Mouse (Mus musculus) stomach, embryonic 16.5 days (tissue): ENCODE measurements around the gene Abhd5. TPM values are rescaled to one million over a fixed set of nuclear protein-coding genes. Genes with fewer than 3 reads are reported as not detected.

Source experiments
- ATAC-seq: fragments of 200-750 bp; cut with Nextera tagmentation; 2 replicates; pipeline ENCODE4 v1.8.0; 2017; ENCODE audit warnings: moderate number of reproducible peaks, moderate TSS enrichment; ENCODE audit not compliant: insufficient read depth, low FRiP score
- H3K27ac ChIP-seq: fragments of 300-500 bp; sonication (generic); 2 replicates; pipeline ENCODE4 v1.5.1; 2014; ENCODE audit warnings: low read length
- H3K27me3 ChIP-seq: fragments of 300-500 bp; sonication (generic); 2 replicates; pipeline ENCODE4 v1.6.1; 2014; ENCODE audit warnings: low read length, control low read depth, mixed read lengths; ENCODE audit not compliant: control insufficient read depth, insufficient read depth
- H3K36me3 ChIP-seq: fragments of 300-500 bp; sonication (generic); 2 replicates; pipeline ENCODE4 v1.6.1; 2014; ENCODE audit warnings: low read length; ENCODE audit not compliant: control insufficient read depth, insufficient read depth
- H3K4me1 ChIP-seq: fragments of 300-500 bp; sonication (generic); 2 replicates; pipeline ENCODE4 v1.6.1; 2014; ENCODE audit warnings: low read length, control low read depth, mixed read lengths; ENCODE audit not compliant: control insufficient read depth, insufficient read depth
- H3K4me2 ChIP-seq: fragments of 300-500 bp; sonication (generic); 2 replicates; pipeline ENCODE4 v1.6.1; 2014; ENCODE audit warnings: low read depth, low read length, mixed read lengths
- H3K4me3 ChIP-seq: fragments of 300-500 bp; sonication (generic); replicated peaks from 2 replicates; pipeline ENCODE4 v1.5.1; 2014; ENCODE audit warnings: mild to moderate bottlenecking, low read length
- H3K9ac ChIP-seq: fragments of 300-500 bp; sonication (generic); 2 replicates; pipeline ENCODE4 v1.6.1; 2014; ENCODE audit warnings: low read length
- H3K9me3 ChIP-seq: fragments of 300-500 bp; sonication (generic); replicated peaks from 2 replicates; pipeline ENCODE4 v1.6.1; 2016; ENCODE audit warnings: low read length, control low read depth; ENCODE audit not compliant: control insufficient read depth
- WGBS: fragments of 180-500 bp; shearing (Covaris S2); extraction: QIAGEN DNeasy Blood & Tissue Kit; methylation state at CpG from one replicate; pipeline ENCODE4 v1.1.7; 2014; 5-methylcytosine and 5-hydroxymethylcytosine counted together
- polyA plus RNA-seq: library from polyadenylated mRNA; unstranded; fragments of >200 nt; fragmentation: Nextera tagmentation; extraction: Ambion mirVana; gene quantifications from 2 replicates; pipeline ENCODE4 v1.2.1, GENCODE M21; 2015

The Abhd5 gene
- polyA plus RNA-seq, 1 experiment from 2014 or later, result 27.8 TPM

- Histone ChIP-seq H3K4me1 (no peaks in the 10 kb centered on the region), H3K9ac (no peak overlapping the region), H3K4me3 (no peak overlapping the region), H3K4me2 (no peak overlapping the region), H3K27me3 (no peaks in the 10 kb centered on the region), H3K36me3 (peaks cover 4% of the 10 kb centered on the region; the same call in 1 of the 2 replicates), H3K9me3 (no peaks in the 10 kb centered on the region), H3K27ac (no peak overlapping the region)
- WGBS, result 86% methylated on average over 6 of the region's 6 CpGs
- ATAC-seq, result no peak
These were observed 30.6 kb downstream of the Abhd5 start for GRCm38 (mm10) chr9:122382006-122382405.

- ATAC-seq, result no peak
- no peaks in the 10 kb centered on the region for H3K4me1 ChIP-seq
- H3K9me3 ChIP-seq, result no peaks in the 10 kb centered on the region
- no peak overlapping the region for H3K4me3 ChIP-seq
- WGBS, result 47% methylated on average over 3 of the region's 3 CpGs
- H3K9ac ChIP-seq, result no peak overlapping the region
- H3K27ac ChIP-seq, result no peak overlapping the region
- no peaks in the 10 kb centered on the region for H3K27me3 ChIP-seq
- no peak overlapping the region for H3K4me2 ChIP-seq
- H3K36me3 ChIP-seq, result no peaks in the 10 kb centered on the region
These were observed 34.6 kb downstream of the Abhd5 start for GRCm38 (mm10) chr9:122386015-122386414.

GRCm38 (mm10) chr9:122389287-122389920 lies 38.0 kb downstream of the Abhd5 start:
- no peak for ATAC-seq
- Histone ChIP-seq H3K4me2 (no peak overlapping the region), H3K27ac (no peak overlapping the region), H3K9me3 (no peaks in the 10 kb centered on the region), H3K9ac (no peak overlapping the region), H3K4me3 (no peak overlapping the region), H3K36me3 (no peaks in the 10 kb centered on the region), H3K27me3 (no peaks in the 10 kb centered on the region), H3K4me1 (no peaks in the 10 kb centered on the region)
- 69% methylated on average over 5 of the region's 5 CpGs for WGBS

GRCm38 (mm10) chr9:122395816-122396215 lies 44.4 kb downstream of the Abhd5 start:
- Histone ChIP-seq H3K36me3 (no peaks in the 10 kb centered on the region), H3K9ac (no peak overlapping the region), H3K27me3 (no peaks in the 10 kb centered on the region), H3K4me3 (no peak overlapping the region), H3K9me3 (no peaks in the 10 kb centered on the region), H3K4me1 (no peaks in the 10 kb centered on the region), H3K27ac (no peak overlapping the region), H3K4me2 (no peak overlapping the region)
- WGBS, result 73% methylated on average over 5 of the region's 5 CpGs
- ATAC-seq, result no peak

GRCm38 (mm10) chr9:122397156-122397555 lies 45.7 kb downstream of the Abhd5 start:
- WGBS, result 96% methylated on average over 1 of the region's 1 CpGs
- no peaks in the 10 kb centered on the region for H3K4me1 ChIP-seq
- no peak for ATAC-seq
- H3K27ac ChIP-seq, result no peak overlapping the region
- H3K36me3 ChIP-seq, result no peaks in the 10 kb centered on the region
- H3K4me2 ChIP-seq, result no peak overlapping the region
- no peak overlapping the region for H3K9ac ChIP-seq
- H3K27me3 ChIP-seq, result no peaks in the 10 kb centered on the region
- no peaks in the 10 kb centered on the region for H3K9me3 ChIP-seq
- no peak overlapping the region for H3K4me3 ChIP-seq

- Histone ChIP-seq H3K27me3 (no peaks in the 10 kb centered on the region), H3K27ac (no peak overlapping the region), H3K4me1 (no peaks in the 10 kb centered on the region), H3K9me3 (no peaks in the 10 kb centered on the region), H3K36me3 (no peaks in the 10 kb centered on the region), H3K9ac (no peak overlapping the region), H3K4me3 (no peak overlapping the region), H3K4me2 (no peak overlapping the region)
- WGBS, result 41% methylated on average over 7 of the region's 7 CpGs
- no peak for ATAC-seq
These were observed 47.3 kb downstream of the Abhd5 start for GRCm38 (mm10) chr9:122398746-122399145.

- Histone ChIP-seq H3K27me3 (no peaks in the 10 kb centered on the region), H3K9ac (no peak overlapping the region), H3K36me3 (no peaks in the 10 kb centered on the region), H3K4me1 (no peaks in the 10 kb centered on the region), H3K4me2 (no peak overlapping the region), H3K4me3 (no peak overlapping the region), H3K9me3 (no peaks in the 10 kb centered on the region), H3K27ac (no peak overlapping the region)
- ATAC-seq, result no peak
- 85% methylated on average over 4 of the region's 4 CpGs for WGBS
These were observed 49.8 kb downstream of the Abhd5 start for GRCm38 (mm10) chr9:122401239-122401638.

- Histone ChIP-seq H3K9ac (no peak overlapping the region), H3K4me1 (no peaks in the 10 kb centered on the region), H3K27ac (no peak overlapping the region), H3K36me3 (no peaks in the 10 kb centered on the region), H3K9me3 (no peaks in the 10 kb centered on the region), H3K4me3 (no peak overlapping the region), H3K27me3 (no peaks in the 10 kb centered on the region), H3K4me2 (no peak overlapping the region)
- 88% methylated on average over 16 of the region's 16 CpGs for WGBS
- no peak for ATAC-seq
These were observed 59.2 kb downstream of the Abhd5 start for GRCm38 (mm10) chr9:122410437-122411175.

GRCm38 (mm10) chr9:122414648-122415047 lies 63.2 kb downstream of the Abhd5 start:
- 93% methylated on average over 1 of the region's 1 CpGs for WGBS

More at GRCm38 (mm10) chr9:122414648-122415047, 63.2 kb downstream of the Abhd5 start:
- Histone ChIP-seq H3K9ac (no peak overlapping the region), H3K4me2 (no peak overlapping the region), H3K27ac (no peak overlapping the region), H3K4me1 (no peaks in the 10 kb centered on the region), H3K36me3 (no peaks in the 10 kb centered on the region), H3K4me3 (no peak overlapping the region), H3K27me3 (no peaks in the 10 kb centered on the region), H3K9me3 (no peaks in the 10 kb centered on the region)
- no peak for ATAC-seq
